Mouse (Mus musculus): ENCODE measurements around the gene Elane.

DNA sequence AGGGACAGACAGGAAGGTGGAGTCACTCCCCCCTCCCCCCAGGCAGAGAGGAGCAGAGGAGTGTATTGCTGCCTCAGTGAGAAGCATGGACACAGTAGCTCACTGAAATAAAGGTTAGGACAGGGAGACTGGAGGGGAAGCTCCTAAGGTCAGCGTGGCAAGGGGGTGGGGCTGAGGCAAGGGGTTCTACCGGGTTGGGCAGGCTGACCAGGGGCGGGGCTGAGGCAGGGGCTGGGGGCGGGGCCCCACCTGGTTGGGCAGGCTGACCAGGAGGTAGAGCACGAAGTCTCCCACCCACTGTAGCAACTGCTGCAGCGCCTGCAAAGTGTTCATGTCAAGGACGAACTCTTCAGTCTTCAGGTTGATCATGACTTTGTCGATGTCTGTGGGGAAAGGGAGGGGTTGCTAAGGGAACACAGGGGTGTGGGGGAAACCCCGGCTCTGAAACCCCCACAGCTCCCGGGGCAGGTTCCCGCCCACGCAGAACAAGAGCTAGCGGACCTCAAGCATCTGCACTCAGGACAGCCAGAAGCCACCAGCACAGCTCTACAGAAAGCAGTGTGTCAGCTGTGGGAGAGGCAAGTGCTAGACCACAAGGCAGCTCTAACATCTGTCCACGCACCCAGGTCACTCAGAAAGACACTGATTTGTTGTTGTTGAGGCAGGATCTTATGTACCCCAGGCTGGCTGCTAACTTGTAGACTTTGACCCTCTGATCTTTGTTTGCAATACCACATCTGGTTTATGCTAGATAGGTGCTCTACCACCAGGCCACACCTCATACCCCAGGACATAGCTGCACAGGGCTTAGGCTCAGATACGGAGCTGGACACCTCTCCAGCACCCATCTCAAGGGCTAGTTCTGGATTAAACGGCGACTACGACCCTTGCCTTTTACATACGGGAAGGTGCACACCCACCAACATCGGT, 11.5 kb downstream of the Elane start:
- TF ChIP-seq POLR2A (IDR thresholded peaks at IDR 0.05; ENCODE audit: low read depth, low read length) (no peak), CTCF (IDR thresholded peaks at IDR 0.05; ENCODE audit: extremely low read depth, insufficient read depth, insufficient read length, insufficient replicate concordance) (no peak)
